Mouse (Mus musculus): ENCODE results near the gene B4galt3. TPM values are rescaled to one million over a fixed set of nuclear protein-coding genes. Genes with fewer than 3 reads are reported as not detected.

Gene B4galt3
- polyA plus RNA-seq, 1 experiment from 2014 or later = 70.6 TPM

- peaks cover 36% of the 10 kb centered on the region for H3K4me1 ChIP-seq (ENCODE audit: control insufficient read depth, insufficient read depth, low read length)
- H3K4me2 ChIP-seq (ENCODE audit: low read depth) = peak overlapping the region; percentile 44
- DNase-seq (ENCODE audit: low spot score) = no peak
- H3K36me3 ChIP-seq (ENCODE audit: control insufficient read depth, insufficient read depth, low read length) = no peaks in the 10 kb centered on the region
- H3K9me3 ChIP-seq (ENCODE audit: control insufficient read depth, low read length) = no peaks in the 10 kb centered on the region
- H3K27me3 ChIP-seq (ENCODE audit: control insufficient read depth, insufficient read depth, low read length) = no peaks in the 10 kb centered on the region
- H3K4me3 ChIP-seq (ENCODE audit: low read depth, low read length) = peak overlapping the region; percentile 82
- peak overlapping the region; percentile 48 for H3K9ac ChIP-seq (ENCODE audit: low read length)
- WGBS = 10% methylated on average over 13 of the region's 13 CpGs
- ATAC-seq (ENCODE audit: insufficient read depth, low FRiP score, low TSS enrichment) = peak; percentile 14
- H3K27ac ChIP-seq (ENCODE audit: low read depth, low read length) = 0 out of 2 replicates have a peak overlapping the region, but pooled peaks have one; percentile 30
Observed at GRCm38 (mm10) chr1:171247453-171247841, 22.7 kb upstream of the B4galt3 start.

- WGBS = 23% methylated on average over 4 of the region's 4 CpGs
- Histone ChIP-seq H3K27ac (ENCODE audit: low read depth, low read length) (peak overlapping the region; percentile 56; the same call in 1 of the 2 replicates), H3K4me2 (ENCODE audit: low read depth) (peak overlapping the region; percentile 17), H3K36me3 (ENCODE audit: control insufficient read depth, insufficient read depth, low read length) (no peaks in the 10 kb centered on the region), H3K4me3 (ENCODE audit: low read depth, low read length) (no peak overlapping the region), H3K27me3 (ENCODE audit: control insufficient read depth, insufficient read depth, low read length) (no peaks in the 10 kb centered on the region), H3K9ac (ENCODE audit: low read length) (no peak overlapping the region), H3K4me1 (ENCODE audit: control insufficient read depth, insufficient read depth, low read length) (peaks cover 37% of the 10 kb centered on the region), H3K9me3 (ENCODE audit: control insufficient read depth, low read length) (no peaks in the 10 kb centered on the region)
- DNase-seq (ENCODE audit: low spot score) (no peak), ATAC-seq (ENCODE audit: insufficient read depth, low FRiP score, low TSS enrichment) (no peak)
Observed at GRCm38 (mm10) chr1:171247916-171248315, 22.2 kb upstream of the B4galt3 start.

GRCm38 (mm10) chr1:171248386-171249226 is 21.5 kb upstream of the B4galt3 start:
- Histone ChIP-seq H3K9ac (ENCODE audit: low read length) (no peak overlapping the region), H3K36me3 (ENCODE audit: control insufficient read depth, insufficient read depth, low read length) (no peaks in the 10 kb centered on the region), H3K27me3 (ENCODE audit: control insufficient read depth, insufficient read depth, low read length) (no peaks in the 10 kb centered on the region), H3K4me3 (ENCODE audit: low read depth, low read length) (no peak overlapping the region), H3K4me1 (ENCODE audit: control insufficient read depth, insufficient read depth, low read length) (peaks cover 37% of the 10 kb centered on the region), H3K9me3 (ENCODE audit: control insufficient read depth, low read length) (no peaks in the 10 kb centered on the region), H3K27ac (ENCODE audit: low read depth, low read length) (no peak overlapping the region; the same call in 1 of the 2 replicates), H3K4me2 (ENCODE audit: low read depth) (no peak overlapping the region; the same call in 1 of the 2 replicates)
- DNase-seq (ENCODE audit: low spot score) (peak; percentile 26), ATAC-seq (ENCODE audit: insufficient read depth, low FRiP score, low TSS enrichment) (no peak)
- WGBS = 41% methylated on average over 3 of the region's 3 CpGs

GRCm38 (mm10) chr1:171249913-171250600 is 20.1 kb upstream of the B4galt3 start, which contains the start of gene Adamts4:
TSS of gene Adamts4 (plus strand) at chr1:171250421.
- Histone ChIP-seq H3K27me3 (ENCODE audit: control insufficient read depth, insufficient read depth, low read length) (no peaks in the 10 kb centered on the region), H3K4me3 (ENCODE audit: low read depth, low read length) (peak within 1 kb of the TSS; percentile 22), H3K9ac (ENCODE audit: low read length) (peak within 1 kb of the TSS; percentile 44), H3K27ac (ENCODE audit: low read depth, low read length) (peak within 1 kb of the TSS; percentile 35; the same call in 1 of the 2 replicates), H3K36me3 (ENCODE audit: control insufficient read depth, insufficient read depth, low read length) (no peaks in the 10 kb centered on the region), H3K9me3 (ENCODE audit: control insufficient read depth, low read length) (no peaks in the 10 kb centered on the region), H3K4me1 (ENCODE audit: control insufficient read depth, insufficient read depth, low read length) (peaks cover 37% of the 10 kb centered on the region), H3K4me2 (ENCODE audit: low read depth) (peak within 1 kb of the TSS; percentile 50)
- peak; percentile 49 for DNase-seq (ENCODE audit: low spot score)
- ATAC-seq (ENCODE audit: insufficient read depth, low FRiP score, low TSS enrichment) = no peak
- 13% methylated on average over 5 of the region's 5 CpGs for WGBS

- Histone ChIP-seq H3K4me2 (ENCODE audit: low read depth) (peak within 1 kb of the TSS; percentile 50), H3K36me3 (ENCODE audit: control insufficient read depth, insufficient read depth, low read length) (no peaks in the 10 kb centered on the region), H3K4me1 (ENCODE audit: control insufficient read depth, insufficient read depth, low read length) (peaks cover 36% of the 10 kb centered on the region), H3K27ac (ENCODE audit: low read depth, low read length) (peak within 1 kb of the TSS; percentile 44; the same call in 1 of the 2 replicates), H3K27me3 (ENCODE audit: control insufficient read depth, insufficient read depth, low read length) (no peaks in the 10 kb centered on the region), H3K9me3 (ENCODE audit: control insufficient read depth, low read length) (no peaks in the 10 kb centered on the region), H3K9ac (ENCODE audit: low read length) (peak within 1 kb of the TSS; percentile 44), H3K4me3 (ENCODE audit: low read depth, low read length) (peak within 1 kb of the TSS; percentile 22)
- DNase-seq (ENCODE audit: low spot score) (peak; percentile 30), ATAC-seq (ENCODE audit: insufficient read depth, low FRiP score, low TSS enrichment) (no peak)
- WGBS = 15% methylated on average over 26 of the region's 26 CpGs
Observed at GRCm38 (mm10) chr1:171250680-171251593, 19.2 kb upstream of the B4galt3 start, which contains the start of gene Ndufs2. TSS of gene Ndufs2 (minus strand) at chr1:171251388.

GRCm38 (mm10) chr1:171251594-171252324 is 18.4 kb upstream of the B4galt3 start:
- WGBS = 2% methylated on average over 13 of the region's 13 CpGs
- ATAC-seq (ENCODE audit: insufficient read depth, low FRiP score, low TSS enrichment) (no peak), DNase-seq (ENCODE audit: low spot score) (peak; percentile 40)
- no peaks in the 10 kb centered on the region for H3K9me3 ChIP-seq (ENCODE audit: control insufficient read depth, low read length)
- no peaks in the 10 kb centered on the region for H3K27me3 ChIP-seq (ENCODE audit: control insufficient read depth, insufficient read depth, low read length)
- peaks cover 30% of the 10 kb centered on the region for H3K4me1 ChIP-seq (ENCODE audit: control insufficient read depth, insufficient read depth, low read length)
- no peaks in the 10 kb centered on the region for H3K36me3 ChIP-seq (ENCODE audit: control insufficient read depth, insufficient read depth, low read length)
- H3K4me2 ChIP-seq (ENCODE audit: low read depth) = peak overlapping the region; percentile 50
- H3K9ac ChIP-seq (ENCODE audit: low read length) = 0 out of 2 replicates have a peak overlapping the region, but pooled peaks have one; percentile 14
- H3K4me3 ChIP-seq (ENCODE audit: low read depth, low read length) = peak overlapping the region; percentile 22; the same call in 1 of the 2 replicates
- peak overlapping the region; percentile 44; the same call in 1 of the 2 replicates for H3K27ac ChIP-seq (ENCODE audit: low read depth, low read length)

GRCm38 (mm10) chr1:171252415-171252814 is 17.7 kb upstream of the B4galt3 start:
- DNase-seq (ENCODE audit: low spot score) (no peak), ATAC-seq (ENCODE audit: insufficient read depth, low FRiP score, low TSS enrichment) (no peak)
- Histone ChIP-seq H3K4me2 (ENCODE audit: low read depth) (peak overlapping the region; percentile 36), H3K9me3 (ENCODE audit: control insufficient read depth, low read length) (no peaks in the 10 kb centered on the region), H3K4me3 (ENCODE audit: low read depth, low read length) (0 out of 2 replicates have a peak overlapping the region, but pooled peaks have one; percentile 22), H3K27ac (ENCODE audit: low read depth, low read length) (0 out of 2 replicates have a peak overlapping the region, but pooled peaks have one; percentile 39), H3K9ac (ENCODE audit: low read length) (0 out of 2 replicates have a peak overlapping the region, but pooled peaks have one; percentile 14), H3K27me3 (ENCODE audit: control insufficient read depth, insufficient read depth, low read length) (no peaks in the 10 kb centered on the region), H3K4me1 (ENCODE audit: control insufficient read depth, insufficient read depth, low read length) (peaks cover 30% of the 10 kb centered on the region), H3K36me3 (ENCODE audit: control insufficient read depth, insufficient read depth, low read length) (no peaks in the 10 kb centered on the region)
- WGBS = 61% methylated on average over 17 of the region's 17 CpGs
